Mouse (Mus musculus) gastrocnemius, adult 18-20 months (tissue): ENCODE measurements around the gene Tma16. TPM values are rescaled to one million over a fixed set of nuclear protein-coding genes. Genes with fewer than 3 reads are reported as not detected.

Experiments
- DNase-seq: peaks from one replicate; pipeline ENCODE4 v3.0.0; 2021; ENCODE audit warnings: low spot score
- long read RNA-seq, 2 experiments: library from polyadenylated mRNA; stranded (forward); transcript quantifications; one replicate each; pipeline ENCODE4 v2.0.0; 2021
- total RNA-seq, 2 experiments: library from RNA; stranded (reverse); gene quantifications; 2 replicates each; pipeline ENCODE4 v1.2.3; 2021

The Tma16 gene
- total RNA-seq: 1 to 10 TPM; 4.5 to 5.0 TPM
- long read RNA-seq, experiment 1, full-length matches to known transcripts: 13 of 17 reads
- long read RNA-seq, experiment 1, partial matches to known transcripts: 0 of 17 reads
- long read RNA-seq, experiment 1, other reads (novel, unspliced or antisense): 4 of 17 reads
- long read RNA-seq, experiment 2, full-length matches to known transcripts: 14 of 14 reads
- long read RNA-seq, experiment 2, partial matches to known transcripts: 0 of 14 reads
- long read RNA-seq, experiment 2, other reads (novel, unspliced or antisense): 0 of 14 reads

DNA sequence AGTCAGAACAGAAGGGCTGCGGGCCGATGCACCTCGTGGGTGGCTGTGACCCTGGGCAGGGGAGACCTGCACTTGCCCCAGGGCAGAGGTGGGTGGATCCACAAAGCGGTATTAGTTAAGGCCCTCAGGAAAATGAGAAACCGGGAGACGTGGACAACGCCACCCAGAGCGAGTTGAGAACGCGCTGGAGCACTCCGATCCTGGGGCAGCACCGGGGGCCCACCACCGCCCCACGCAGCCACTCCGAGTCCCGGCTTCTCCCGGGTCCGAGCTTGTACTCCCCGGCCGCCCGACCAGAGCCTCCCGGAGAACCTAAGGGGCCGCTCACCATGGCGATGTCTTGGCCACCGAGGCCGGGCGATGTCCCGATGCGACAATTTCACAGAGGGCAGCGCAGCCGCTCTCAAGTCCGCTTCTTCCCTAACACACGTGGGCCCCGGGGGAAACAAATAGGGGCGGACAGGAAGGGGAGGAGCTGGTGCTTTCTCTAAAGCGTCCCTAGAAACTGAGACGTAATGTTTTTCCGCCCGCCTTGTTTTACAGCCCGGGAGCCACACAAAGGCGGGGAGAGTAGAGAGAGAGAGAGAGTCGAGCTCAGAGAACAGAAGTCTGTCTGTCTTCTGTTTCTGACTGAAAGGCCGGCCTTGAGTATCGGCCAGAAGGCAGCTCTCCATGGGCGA is at the start of gene Tma16:
TSS of gene Tma16 (minus strand) at position 447 of the 680 bp plus-strand sequence.
- peak; percentile 81 for DNase-seq

DNA sequence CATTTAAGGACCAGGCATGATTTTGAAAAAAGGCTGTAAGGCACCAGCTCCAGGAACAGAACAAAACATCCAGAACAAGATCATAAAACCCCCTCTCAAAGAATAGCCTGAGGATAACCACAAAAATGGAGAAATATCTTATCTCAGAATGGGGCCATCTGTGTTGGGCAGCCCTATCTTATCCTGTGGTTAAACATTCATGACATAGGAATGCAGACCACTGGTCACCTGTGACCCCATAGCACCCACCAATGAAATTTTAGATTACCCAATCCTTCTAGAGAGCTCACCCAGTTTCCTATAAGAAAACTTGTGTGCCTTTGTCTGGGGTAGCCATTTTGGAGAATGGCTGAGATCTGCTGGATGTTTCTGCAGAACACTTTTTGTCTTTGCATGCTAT is 34.2 kb upstream of the Tma16 start:
- DNase-seq: no peak

DNA sequence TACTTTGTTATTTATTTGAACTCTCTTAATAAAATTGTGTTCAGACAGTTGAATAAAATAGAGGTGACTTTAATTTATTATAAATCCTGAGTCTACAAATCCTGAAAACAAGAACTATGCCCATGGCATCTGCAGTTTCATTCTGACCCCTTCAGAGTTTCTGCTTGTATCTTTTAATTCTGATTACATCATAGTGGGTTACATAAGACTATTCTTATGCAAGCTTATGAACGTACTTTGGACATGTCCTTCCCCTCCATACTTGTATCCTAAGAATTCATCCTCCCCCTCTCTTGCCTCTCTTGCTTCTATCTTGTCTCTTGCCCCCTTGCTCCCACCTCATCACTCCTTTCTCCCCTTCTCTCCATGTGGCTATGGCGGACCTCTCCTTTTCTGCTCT is 32.8 kb upstream of the Tma16 start:
- DNase-seq: no peak

DNA sequence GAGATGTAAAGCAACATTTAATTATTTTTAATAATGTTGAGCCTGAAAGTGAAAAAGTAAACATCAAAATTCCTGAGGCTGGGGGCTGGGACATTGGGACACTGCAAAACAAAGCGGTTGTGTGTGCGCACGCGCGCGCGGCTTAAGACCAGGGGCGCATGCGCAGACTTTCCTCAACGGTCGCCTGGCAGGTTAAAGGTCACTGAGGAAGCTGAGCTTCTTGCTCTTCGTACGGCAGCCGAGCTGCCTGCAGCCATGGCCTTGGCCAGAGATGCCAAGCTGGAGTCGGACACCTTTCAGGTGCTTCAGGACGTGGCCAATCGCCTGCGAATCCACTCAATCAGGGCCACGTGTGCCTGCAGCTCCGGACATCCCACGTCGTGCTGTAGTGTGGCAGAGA is 25.2 kb upstream of the Tma16 start, which contains the start of gene Tktl2:
TSS of gene Tktl2 (plus strand) at position 220 of the 400 bp plus-strand sequence.
- DNase-seq: no peak

DNA sequence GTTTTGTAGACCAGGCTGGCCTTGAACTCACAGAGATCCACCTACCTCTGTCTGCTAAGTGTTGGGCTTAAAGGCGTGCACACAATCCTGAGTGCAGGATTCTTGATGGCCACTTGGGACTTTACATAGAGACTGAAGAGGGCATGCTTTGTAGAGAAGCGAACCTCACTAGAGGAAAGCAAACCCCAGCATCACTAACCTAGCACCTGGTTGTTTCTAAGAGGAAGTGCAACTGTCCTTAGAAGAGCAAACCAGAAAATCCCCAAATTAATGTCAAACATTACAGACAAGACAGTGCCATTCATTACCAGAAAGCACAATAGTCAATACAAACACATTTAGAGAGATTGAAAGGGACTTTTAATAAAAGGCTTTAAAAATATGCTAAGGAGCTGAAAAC is 17.1 kb upstream of the Tma16 start:
- DNase-seq: no peak

DNA sequence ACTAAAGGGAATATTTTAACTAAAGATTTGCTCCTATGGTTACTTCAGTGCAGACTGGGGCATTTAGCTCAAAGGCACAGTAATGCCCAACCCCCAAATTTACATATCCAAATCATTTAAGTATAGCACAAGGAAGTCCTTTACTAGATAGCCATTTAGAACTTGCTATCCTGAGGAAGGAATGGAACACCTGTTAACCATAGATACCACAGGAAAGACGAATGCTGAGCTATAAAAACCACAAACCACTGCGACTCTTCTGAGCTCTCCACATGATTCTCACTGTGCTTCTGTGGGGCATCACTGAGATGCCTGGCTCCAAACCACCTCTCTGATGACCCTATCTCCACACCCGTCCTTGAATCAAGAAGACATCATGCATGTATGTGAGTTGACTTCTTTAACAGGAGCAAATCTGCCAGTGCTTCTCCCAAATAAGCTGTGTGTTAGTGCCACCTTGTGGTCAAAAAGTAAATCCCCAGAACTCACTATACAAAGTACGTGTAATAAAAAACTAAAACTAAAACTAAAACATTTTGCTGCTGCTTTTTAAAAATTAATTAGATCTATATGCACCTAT is 10.8 kb upstream of the Tma16 start:
- peak; percentile 25 for DNase-seq

DNA sequence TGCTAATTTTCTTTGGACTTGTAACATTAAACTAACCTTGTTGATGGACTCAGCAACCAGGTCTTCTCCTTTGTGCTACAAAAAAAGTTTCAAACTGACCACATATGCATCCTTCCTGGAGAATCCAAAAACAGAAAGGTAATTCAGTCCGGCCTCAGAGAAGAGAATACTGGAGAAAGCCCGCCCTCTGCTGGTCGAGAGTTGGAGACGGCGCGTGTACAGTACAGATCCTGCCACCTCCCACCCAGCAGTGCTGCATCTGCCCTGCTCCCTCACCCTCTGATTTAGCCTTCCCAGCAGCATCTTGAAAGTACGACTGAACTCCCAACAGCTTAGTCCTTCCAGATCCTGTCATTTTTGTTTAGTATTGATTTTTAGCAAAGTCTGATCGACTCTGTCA is 9.4 kb upstream of the Tma16 start:
- peak; percentile 58 for DNase-seq

DNA sequence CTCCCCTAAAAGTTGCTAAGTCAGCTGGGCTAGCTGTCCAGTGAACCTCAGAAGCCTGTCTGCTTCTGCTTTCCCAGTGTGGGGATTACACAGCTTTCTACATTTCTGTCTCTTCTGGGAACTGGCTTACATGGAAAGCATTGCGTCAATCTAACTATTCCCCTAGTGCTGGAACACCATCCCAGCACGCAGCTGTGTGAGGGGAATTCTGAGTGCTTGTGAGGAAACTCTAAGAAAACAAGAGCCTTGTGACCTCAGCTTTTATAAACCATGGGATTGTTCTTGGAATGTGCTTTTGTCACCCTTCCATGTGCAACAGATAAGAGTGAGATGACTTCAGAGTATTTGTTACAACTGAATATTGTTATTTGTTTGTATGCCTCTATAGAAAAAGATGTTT is 8.2 kb upstream of the Tma16 start:
- DNase-seq: no peak

DNA sequence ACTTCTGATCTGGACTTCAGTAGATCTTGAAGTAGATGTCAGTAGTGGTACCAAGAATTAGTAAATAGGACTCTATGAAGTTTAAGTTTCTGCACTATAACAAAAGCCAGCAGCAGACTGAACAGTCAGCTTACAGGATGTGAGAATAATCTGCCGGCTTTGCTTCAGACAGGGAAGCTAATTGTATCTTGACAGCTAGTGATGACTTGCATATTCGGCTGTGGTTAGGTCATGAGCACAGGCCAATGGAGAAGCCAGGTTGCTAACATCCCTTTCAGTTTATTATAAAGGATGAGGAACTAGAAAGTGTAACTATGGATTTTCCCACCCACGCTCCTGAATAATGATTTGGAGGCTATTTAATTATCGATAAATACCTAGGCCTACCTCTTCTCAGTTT is 4.3 kb upstream of the Tma16 start:
- no peak for DNase-seq

DNA sequence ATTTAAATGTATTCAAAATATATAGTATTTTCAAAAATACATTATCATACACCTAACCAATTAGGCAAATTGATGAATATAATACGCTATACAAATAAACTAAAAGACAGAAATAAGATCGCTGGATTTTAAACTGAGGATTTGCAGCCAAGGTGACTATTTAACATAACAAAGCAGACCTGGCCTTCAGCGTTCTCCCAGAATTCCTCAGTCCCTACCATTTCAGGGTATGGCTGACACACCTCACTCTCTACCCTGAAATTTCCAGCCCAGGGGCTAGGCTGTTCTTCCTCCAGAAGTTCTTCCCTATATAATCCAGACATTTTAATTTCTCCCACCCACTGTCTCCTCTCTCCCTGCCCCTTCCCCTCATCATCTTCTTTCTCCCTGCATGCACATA is 2.2 kb upstream of the Tma16 start:
- DNase-seq: no peak

DNA sequence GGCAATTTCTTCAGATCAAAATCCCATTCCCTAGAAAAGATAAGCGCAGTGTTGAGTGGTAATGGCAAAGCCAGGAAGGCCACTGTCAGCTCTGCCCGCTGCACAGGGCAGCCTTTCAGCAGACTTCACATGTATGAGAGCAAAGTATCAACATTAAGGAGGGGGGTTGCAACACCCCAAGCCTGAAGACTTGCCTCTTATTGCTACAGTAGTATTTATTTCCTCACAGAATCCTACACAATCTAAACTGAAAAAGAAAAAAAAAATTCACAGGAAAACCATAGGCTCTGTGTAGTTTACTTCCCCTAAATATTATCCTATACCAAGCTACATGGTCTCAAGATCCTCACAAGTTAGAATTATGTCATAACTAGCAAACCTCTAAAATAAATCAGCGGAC is 9.4 kb downstream of the Tma16 start:
- no peak for DNase-seq

DNA sequence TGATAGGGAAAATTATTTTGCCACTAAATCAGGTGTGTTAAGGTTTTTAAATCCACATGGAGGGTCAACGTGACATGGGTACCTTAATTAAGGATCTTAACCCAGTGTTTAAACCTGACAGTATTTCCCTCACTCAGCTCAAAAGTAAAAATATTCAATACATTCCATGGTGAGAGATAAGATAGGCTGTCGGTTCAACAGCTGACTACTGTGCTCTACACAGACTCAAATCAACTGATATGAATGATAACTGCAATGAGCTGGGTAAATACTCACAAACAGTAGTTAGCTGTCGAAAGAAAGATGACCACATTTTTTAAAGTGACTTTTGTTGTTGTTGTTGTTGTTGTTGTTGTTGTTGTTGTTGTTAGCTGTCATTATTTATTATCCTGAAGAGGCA is 16.5 kb downstream of the Tma16 start:
- DNase-seq: no peak

DNA sequence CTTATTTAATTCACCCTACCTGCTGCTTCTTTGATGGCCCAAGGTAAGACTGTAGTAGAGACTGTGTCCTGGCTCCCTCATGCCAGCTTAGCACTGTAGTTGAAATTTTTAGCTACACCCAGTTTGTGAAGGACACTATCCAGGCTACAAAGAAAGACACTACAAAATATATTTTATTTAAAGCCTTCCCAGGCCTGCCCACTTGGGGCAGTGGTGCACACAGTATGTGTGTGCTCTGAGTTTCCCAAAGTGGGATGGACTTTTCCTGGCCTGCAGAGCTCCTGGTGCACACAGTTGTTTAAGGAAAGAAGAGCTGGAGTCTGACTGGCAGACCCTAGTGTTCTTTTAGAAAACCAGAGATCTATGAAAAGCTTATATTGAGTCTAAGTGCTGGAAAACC is 29.3 kb downstream of the Tma16 start:
- DNase-seq: no peak

DNA sequence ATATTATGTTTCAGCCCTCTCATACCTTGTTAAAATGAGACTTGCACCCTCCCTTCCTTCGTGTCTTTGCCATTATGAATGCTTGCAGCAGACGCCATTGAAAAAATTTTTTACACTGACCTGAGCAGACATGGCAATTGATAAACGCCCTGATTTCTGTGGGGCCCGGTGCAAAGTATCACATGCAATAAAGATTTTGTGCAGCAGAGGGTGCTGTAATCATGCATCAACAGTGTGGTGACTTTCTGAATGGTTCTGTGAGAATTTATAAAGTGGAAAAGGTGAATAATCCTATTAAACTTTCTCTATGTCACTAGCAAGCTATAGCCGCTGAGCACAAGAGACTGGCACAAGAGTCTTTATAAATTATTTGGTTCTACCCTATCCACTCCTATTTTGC is 35.6 kb downstream of the Tma16 start:
- peak; percentile 8 for DNase-seq

DNA sequence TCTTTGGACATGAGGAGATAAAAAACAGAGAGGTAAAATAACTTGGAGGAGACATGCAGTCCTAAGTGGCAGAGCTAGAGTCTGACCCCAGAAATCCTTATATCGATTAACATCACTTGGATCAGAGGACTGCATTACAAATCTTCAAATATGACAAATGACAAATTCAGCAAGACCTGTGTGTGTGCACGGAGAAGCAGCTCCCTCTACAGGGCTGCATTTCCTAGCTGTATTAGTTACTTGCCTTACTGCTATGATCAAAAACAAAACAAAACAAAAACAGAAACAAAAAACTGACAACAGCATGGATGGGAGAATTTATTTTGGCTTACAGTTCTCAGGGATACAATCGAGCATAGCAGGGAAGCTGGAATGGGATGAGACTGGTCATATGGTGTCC is 41.0 kb downstream of the Tma16 start:
- no peak for DNase-seq

DNA sequence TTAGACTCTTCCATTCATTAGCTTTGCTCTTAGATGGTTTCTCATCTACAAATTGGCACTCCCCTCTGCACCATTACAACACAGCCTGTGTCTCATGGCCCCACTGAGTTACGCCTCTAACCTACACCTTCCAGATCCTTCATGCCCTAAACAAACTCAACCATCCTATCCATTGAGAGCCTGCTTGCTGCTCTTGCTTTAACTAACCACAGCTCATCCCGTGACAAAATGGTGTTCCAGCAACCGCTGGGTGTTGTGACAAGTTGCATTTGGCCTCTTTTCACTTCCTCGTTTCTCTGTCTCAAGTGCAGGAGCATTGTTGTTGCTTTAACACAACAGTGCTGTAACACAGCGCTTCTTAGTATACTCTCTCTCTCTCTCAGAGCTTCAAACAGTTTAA is 42.2 kb downstream of the Tma16 start:
- peak; percentile 2 for DNase-seq

DNA sequence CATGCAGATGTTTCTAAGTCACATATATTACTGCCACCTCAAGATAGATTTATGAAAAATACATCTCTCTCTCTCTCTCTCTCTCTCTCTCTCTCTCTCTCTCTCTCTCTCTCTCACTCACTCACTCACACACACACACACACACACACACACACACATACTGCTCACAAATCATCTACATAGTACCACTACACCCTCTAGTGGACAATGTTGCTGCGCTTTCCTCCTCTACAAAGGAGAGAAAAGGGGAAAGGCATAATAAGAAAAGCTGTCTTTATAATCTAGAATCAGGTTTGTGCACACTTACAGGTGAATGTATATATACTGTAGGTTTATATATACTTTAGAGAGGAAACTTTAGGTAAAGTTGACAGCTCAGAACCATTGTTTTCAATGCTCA is 43.6 kb downstream of the Tma16 start:
- no peak for DNase-seq

DNA sequence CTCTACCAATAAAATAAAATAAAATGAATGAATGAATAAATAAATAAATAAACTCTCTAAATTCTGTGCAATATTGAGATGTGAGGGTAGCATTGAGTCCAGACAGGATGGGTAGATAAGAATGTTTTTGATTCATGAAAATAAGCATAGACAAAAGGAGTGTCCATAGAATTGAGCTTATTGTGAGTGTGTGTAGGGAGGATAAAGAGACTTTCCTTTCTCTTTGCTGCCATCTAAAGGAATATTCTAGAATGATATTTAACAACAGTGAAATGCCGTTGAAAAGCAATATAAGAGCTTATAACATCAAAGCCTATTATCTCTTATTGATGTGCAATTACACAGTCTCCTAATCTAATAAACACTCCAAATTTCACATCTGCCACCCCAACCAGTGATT is 45.2 kb downstream of the Tma16 start:
- DNase-seq: no peak

DNA sequence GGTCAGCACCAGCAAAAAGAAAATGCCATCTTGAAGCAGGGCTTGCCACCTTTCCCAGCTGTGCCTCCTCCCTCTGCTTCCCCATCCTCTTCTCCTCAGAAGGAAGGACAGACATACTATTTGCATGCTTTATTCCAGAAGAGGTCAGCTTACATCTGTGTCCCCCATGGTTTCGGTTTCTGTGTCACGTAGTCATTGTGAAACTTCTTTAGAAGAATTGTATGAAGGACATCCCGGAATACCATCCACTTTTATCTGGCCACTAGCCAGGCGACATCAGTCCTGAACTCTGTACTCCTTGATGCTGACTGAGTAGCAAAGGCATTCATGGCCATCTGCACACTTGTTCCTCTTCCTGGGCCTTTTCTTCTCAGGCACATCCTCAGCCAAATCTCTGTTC is 47.9 kb downstream of the Tma16 start:
- peak; percentile 24 for DNase-seq

DNA sequence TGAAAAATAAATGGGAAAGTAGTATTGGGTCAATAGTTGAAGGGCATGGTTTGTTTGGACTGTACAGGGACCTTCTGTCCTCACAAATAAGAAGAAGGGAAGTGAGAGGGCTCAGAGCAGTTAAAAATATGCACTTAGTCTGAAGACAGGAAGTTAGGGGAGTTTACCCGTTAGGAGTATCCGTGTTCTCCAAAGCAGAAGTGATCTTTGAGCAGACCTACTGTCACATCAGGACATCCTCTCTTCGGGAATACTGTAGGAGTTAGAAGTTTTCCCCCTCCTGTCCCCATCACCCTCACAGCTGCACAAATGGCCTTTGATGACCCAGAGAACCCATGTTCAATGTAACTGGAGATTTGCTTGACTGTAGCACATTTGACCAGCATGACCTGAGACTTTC is 48.4 kb downstream of the Tma16 start:
- DNase-seq: no peak

DNA sequence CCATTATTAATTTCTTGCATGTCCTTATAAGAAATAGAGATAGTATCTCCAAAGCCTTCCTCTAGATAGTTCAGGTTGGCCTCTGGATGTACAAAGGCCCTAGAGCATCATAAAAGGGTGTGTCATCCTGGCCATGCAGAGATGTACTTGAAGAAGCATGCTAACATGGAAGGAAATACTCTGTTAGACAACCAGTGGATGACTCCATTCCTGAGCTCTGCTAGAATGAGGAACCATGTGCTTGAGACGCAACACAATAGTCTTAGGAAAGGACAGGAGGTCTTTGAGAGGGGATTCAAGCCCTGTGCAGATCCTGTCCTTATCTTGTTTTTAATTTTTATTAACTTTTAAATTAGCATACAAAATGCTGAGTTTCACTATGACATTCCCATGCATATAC is 49.5 kb downstream of the Tma16 start:
- no peak for DNase-seq

DNA sequence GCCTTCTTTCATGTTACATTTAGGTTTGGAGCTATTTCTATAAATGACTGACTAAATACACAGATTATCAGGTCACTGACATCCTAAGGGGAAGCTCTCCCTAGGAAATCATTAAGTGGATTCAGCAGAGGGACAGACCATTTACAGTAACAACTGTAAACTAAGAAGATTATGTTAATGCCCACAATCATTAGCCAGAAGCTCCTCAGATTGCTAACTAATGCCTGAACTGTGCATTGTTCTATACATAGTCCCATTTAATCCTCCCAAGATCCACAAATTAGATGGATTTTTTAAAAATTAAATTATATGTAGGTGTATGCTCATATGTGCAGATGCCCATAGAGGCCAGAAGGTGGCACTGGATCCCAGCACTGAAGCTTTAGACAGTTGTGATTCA is 52.8 kb downstream of the Tma16 start:
- DNase-seq: no peak

DNA sequence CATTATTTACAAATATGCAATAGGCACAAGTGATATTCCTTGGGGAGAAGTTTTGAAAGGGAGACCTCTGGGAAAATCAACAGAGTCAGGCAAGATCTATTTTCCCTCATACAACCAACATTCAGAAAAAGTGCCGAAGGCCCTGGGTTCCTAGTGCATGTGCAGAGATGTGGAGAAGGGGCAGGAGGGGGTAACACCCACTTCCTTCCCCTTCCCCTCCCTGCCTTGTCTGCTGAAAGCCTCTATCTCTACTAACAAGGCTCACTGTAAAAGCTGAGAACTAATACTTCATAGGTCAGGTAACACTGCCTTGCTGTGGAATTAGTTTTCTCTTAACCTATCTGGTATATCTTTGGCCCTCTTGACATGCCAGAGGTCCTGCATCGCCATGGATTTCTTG is 55.7 kb downstream of the Tma16 start:
- no peak for DNase-seq
